Mouse (Mus musculus): ENCODE measurements around the gene Prss53.

GRCm38 (mm10) chr7:127908656-127909055 lies 17.9 kb upstream of the Prss53 start:
- no peak for TF ChIP-seq CTCF (IDR thresholded peaks at IDR 0.05; ENCODE audit: low read depth, low read length)
- no peak for TF ChIP-seq POLR2AphosphoS5 (IDR thresholded peaks at IDR 0.05; ENCODE audit: insufficient replicate concordance, low read depth, low read length)
